Mouse (Mus musculus) hematopoietic stem cell, adult 5-6 weeks (primary cell): ENCODE measurements around the gene Rtf1. TPM values are rescaled to one million over a fixed set of nuclear protein-coding genes. Genes with fewer than 3 reads are reported as not detected.

Experiments used
- ATAC-seq, 2 experiments: fragments of 125-278 bp in 1 of 2; replicated peaks in 1 of 2; 2 replicates each; pipeline ENCODE4 v1.8.0; 2016 to 2017; ENCODE audit warnings: inconsistent platforms in 2 of 2, mild to moderate bottlenecking in 2 of 2, moderate number of reproducible peaks in 2 of 2, low read depth in 1 of 2, moderate TSS enrichment in 1 of 2; ENCODE audit not compliant: low FRiP score in 2 of 2, poor library complexity in 2 of 2, severe bottlenecking in 2 of 2, insufficient read depth in 1 of 2, low TSS enrichment in 1 of 2
- total RNA-seq: library from RNA; stranded (forward); fragments of 172-1452, 232-1000 nt; gene quantifications from 2 replicates; pipeline ENCODE4 v1.2.3, GENCODE M21; 2017

The Rtf1 gene
- total RNA-seq, 1 experiment from 2014 or later = 44.5 TPM

DNA sequence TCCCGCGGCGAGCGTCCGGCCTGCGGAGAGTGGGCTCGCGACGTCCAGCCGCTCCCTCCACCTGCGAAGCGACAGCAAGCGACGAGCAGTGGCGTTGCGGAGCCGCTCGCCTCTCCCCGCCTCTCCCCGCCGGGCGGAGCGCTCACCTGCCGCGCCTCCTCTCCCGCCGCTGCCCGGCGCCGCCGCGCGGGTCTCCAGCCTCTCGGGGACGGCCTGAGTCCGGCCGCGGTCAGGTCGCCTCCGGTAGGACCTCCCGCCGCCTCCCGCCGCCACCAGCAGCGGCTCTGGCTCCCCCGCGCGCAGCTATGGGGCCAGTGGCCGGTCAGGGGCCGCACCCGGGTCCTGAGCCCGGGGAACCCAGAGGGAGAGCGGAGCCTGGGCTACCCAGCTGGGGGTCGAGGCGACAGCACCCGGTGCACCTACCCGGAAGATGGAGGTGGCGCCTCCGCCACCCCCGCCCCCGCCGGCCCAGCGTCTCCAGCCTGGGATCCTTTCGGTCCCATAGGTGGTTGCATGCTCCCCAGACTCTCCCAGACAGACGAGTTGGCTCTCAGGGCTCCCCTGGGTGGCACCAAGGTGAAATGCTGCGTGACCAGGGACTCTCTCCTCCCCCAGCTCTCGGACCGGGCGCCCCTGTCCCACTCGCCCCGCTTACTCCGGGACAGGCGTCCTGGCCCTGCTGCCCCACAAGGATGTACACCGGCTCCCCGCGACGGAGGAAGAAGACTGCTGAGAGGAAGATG is 83.4 kb downstream of the Rtf1 start:
- ATAC-seq = peak in 1 of 2 experiments; percentile 11; a peak in 1 of 4 replicates

DNA sequence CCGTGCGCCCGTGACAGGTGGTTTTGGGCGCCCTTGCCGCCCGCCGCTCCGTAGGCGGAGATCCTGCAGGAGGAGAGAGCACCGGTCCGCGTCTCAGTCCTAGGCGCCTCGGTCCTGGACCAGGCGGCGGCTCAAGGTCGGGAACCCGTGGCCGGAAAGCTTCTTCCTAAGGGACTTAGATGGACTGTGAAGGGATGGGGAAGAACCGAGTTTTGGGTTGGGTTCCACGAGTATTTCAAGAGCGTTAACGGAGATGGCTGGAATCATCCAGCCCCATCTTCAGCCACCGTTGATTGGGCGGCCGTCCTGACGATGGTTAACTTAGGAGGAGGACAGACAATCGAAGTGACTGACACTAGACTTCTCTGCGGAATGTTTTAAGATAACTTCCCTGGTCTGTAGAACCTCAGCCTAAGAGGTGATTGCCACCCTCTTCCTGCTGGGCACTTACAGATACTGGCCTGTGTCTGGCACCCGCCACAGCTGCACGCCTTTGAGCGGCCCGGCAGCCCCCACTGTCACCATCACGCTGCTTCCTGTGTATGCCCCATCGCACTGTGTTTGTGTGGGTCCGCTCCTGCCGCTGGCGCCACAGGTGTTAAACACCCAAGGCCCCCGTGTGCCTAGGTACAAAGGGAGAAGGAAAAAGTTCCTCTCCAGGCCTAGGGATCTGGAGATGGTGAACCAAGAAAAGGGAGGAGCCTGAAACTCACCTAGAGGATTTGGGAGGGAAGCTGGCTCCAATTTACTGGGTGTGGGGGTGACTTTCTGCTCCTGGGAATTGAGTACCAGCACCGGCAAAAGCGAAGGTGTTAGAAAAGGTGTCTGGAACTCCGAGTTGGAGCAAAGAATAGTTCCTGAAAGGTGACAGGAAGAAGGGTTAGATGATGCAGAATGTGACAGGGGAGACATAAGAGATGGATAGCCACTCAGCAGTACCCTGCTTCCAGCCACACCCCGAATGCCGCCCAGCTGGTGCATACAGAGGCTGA is 84.3 kb downstream of the Rtf1 start:
- peak; percentile 18 to 46; a peak in 2 of 4 replicates for ATAC-seq

DNA sequence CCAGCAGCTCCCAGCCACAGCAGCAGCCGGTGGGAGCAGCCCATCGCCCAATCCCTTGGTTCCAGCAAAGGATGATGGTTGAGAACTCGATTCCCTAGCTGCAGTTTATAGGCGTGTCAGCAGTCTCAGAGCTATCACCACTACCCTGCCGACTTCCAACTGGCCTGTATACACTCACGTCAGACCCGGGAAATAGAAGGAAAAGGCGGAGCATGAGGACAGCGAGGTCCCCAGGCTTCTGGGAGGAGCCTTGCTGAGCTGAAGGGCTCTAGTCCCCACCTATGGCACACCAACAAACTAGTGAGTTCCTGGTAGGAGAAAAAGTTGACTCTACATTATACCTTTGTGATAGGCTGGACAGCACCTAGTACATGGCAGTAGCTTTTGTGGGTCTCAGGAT is 85.4 kb downstream of the Rtf1 start, which contains the start of gene Ltk:
Gene Ltk, minus strand, starts transcription at position 181 of the 400 bp plus-strand sequence.
- no peak for ATAC-seq

DNA sequence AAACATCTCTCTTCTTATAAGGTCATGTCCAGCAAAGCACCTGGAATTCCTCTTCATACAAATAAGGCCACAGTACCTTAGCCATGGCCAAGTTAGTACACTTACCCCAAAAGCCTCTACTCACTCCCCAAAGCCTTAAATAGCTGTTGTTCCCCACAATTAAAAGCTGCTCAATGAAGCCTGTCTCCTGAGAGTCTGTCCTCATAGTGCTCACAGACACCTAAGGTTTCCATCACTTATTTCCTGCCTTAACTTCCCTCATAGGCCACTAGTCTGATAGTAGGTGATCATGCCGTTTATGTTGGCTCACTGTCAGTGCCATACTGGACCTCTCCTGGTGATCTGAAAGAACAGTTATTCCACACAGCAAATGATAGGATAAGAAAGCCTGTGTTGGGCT is 87.4 kb downstream of the Rtf1 start:
- no peak for ATAC-seq

DNA sequence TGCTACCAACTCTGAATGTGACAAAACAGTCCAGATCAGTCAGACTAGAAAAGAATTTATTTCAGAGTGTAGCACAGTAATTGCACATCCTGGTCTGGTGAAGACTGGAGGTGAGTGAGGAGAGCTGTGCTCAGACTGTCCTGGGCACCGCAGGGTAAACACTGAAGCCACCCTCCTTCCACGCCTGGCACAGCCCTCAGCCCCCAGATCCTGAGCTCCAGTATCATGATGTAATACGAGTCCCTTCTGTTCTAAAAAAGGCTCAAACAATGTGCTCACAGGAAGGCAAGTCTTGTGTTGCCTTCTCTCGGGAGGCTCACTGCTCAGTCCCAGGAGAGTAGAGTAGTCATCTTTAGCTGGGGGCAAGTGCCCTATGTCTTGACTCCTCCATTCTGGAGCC is 89.1 kb downstream of the Rtf1 start:
- no peak for ATAC-seq

DNA sequence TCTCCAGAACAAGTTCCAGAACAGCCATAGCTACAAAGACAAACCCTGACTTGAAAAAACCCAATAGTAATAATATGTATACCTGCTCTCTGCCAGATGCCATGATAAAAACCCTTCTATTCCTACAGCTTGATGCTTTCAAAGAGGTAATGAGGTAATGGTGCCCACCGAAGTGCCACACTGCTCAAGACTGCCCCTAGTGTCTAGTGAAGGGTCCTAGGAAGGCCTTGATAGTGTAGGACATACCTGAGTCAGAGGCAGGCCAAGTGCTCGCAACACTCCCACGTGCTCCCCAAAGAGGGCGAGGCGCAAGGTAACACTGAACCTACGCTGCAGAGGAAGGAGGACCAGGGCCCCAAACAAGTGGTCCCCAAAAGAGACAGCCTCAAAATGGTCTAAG is 92.4 kb downstream of the Rtf1 start:
- no peak for ATAC-seq

Other genes with a start within 250 kb of the Rtf1 start
- gene Ino80, start 197.4 kb upstream of the Rtf1 start, total RNA-seq = 23.4 and 35.3 TPM in 2 replicates
- 0.13 TPM in 1 of 2 replicates, not detected in the other for gene Exd1, start 127.4 kb upstream of the Rtf1 start, total RNA-seq
- gene Chp1, start 127.4 kb upstream of the Rtf1 start, total RNA-seq = 51.5 and 65.8 TPM in 2 replicates
- gene Nusap1, start 56.8 kb upstream of the Rtf1 start, total RNA-seq = 80.2 and 97.9 TPM in 2 replicates
- 20.5 and 22.9 TPM in 2 replicates for gene Oip5, start 56.6 kb upstream of the Rtf1 start, total RNA-seq
- 22.4 and 27.0 TPM in 2 replicates for gene Ndufaf1, start 12.2 kb upstream of the Rtf1 start, total RNA-seq
- gene Itpka, start 67.3 kb downstream of the Rtf1 start, total RNA-seq = 1.7 TPM in 1 of 2 replicates, not detected in the other
- gene Ltk, start 85.4 kb downstream of the Rtf1 start, total RNA-seq = not detected in 2 replicates
- 9.2 and 10.5 TPM in 2 replicates for gene Rpap1, start 112.5 kb downstream of the Rtf1 start, total RNA-seq
- gene Tyro3, start 122.7 kb downstream of the Rtf1 start, total RNA-seq = 0.50 TPM in 2 replicates
- gene Mga, start 222.2 kb downstream of the Rtf1 start, total RNA-seq = 101 and 124 TPM in 2 replicates